Mouse (Mus musculus) myocyte (in vitro differentiated cells): Measurements from ENCODE around the gene Tmem256. TPM values are rescaled to one million over a fixed set of nuclear protein-coding genes. Genes with fewer than 3 reads are reported as not detected.

ENCODE experiments used
- H3K27me3 ChIP-seq: one replicate; pipeline ENCODE4 v1.6.1; 2011; ENCODE audit not compliant: control insufficient read depth, insufficient read depth, insufficient read length
- H3K36me3 ChIP-seq: one replicate; pipeline ENCODE4 v1.6.1; 2011; ENCODE audit not compliant: control insufficient read depth, insufficient read depth
- H3K4me2 ChIP-seq: one replicate; pipeline ENCODE4 v1.6.1; 2011; ENCODE audit warnings: low read depth, control low read depth
- H3K4me3 ChIP-seq: one replicate; pipeline ENCODE4 v1.5.1; 2011; ENCODE audit warnings: mild to moderate bottlenecking, control low read depth, moderate library complexity
- H3K79me2 ChIP-seq: one replicate; pipeline ENCODE4 v1.6.1; 2011; ENCODE audit not compliant: control insufficient read depth, insufficient read depth
- H3ac ChIP-seq: one replicate; pipeline ENCODE4 v1.6.1; 2011; ENCODE audit not compliant: control insufficient read depth, insufficient read length
- CEBPB ChIP-seq: IDR thresholded peaks from 2 replicates; pipeline ENCODE4 v1.6.1; 2011; ENCODE audit warnings: mild to moderate bottlenecking, moderate library complexity; ENCODE audit not compliant: poor library complexity, insufficient read depth, severe bottlenecking
- E2F4 ChIP-seq: IDR thresholded peaks from one replicate; pipeline ENCODE4 v1.6.1; 2011; ENCODE audit warnings: mild to moderate bottlenecking, control low read depth, moderate library complexity; ENCODE audit not compliant: insufficient read depth
- MAX ChIP-seq: IDR thresholded peaks from one replicate; pipeline ENCODE4 v1.6.1; 2011; ENCODE audit warnings: low read depth, mild to moderate bottlenecking, control low read depth
- MYOD1 ChIP-seq, 3 experiments: IDR thresholded peaks; one replicate each; pipeline ENCODE4 v1.6.1; 2011; ENCODE audit warnings: control low read depth in 2 of 3, low read depth in 2 of 3, mild to moderate bottlenecking in 2 of 3, moderate library complexity in 1 of 3; ENCODE audit not compliant: insufficient read length in 2 of 3, control insufficient read depth in 1 of 3
- MYOG ChIP-seq, 3 experiments: IDR thresholded peaks; one replicate each; pipeline ENCODE4 v1.6.1; 2011; ENCODE audit warnings: control low read depth in 2 of 3, low read depth in 2 of 3, mild to moderate bottlenecking in 2 of 3; ENCODE audit not compliant: insufficient read length in 2 of 3, control insufficient read depth in 1 of 3, insufficient read depth in 1 of 3
- POLR2A ChIP-seq: IDR thresholded peaks from one replicate; pipeline ENCODE4 v1.6.1; 2011; ENCODE audit warnings: low read depth, mild to moderate bottlenecking, control low read depth, moderate library complexity; ENCODE audit not compliant: insufficient read length
- POLR2AphosphoS2 ChIP-seq: IDR thresholded peaks from one replicate; pipeline ENCODE4 v1.6.1; 2011; ENCODE audit warnings: low read depth, control low read depth; ENCODE audit not compliant: insufficient read length
- REST ChIP-seq: IDR thresholded peaks from one replicate; pipeline ENCODE4 v1.6.1; 2011; ENCODE audit warnings: mild to moderate bottlenecking, control low read depth, moderate library complexity; ENCODE audit not compliant: insufficient read depth, insufficient read length
- SRF ChIP-seq: IDR thresholded peaks from one replicate; pipeline ENCODE4 v1.6.1; 2011; ENCODE audit warnings: low read depth; ENCODE audit not compliant: control insufficient read depth, insufficient read length
- TCF12 ChIP-seq: IDR thresholded peaks from one replicate; pipeline ENCODE4 v1.6.1; 2011; ENCODE audit warnings: mild to moderate bottlenecking, control low read depth; ENCODE audit not compliant: poor library complexity, insufficient read depth, severe bottlenecking
- TCF3 ChIP-seq: IDR thresholded peaks from one replicate; pipeline ENCODE4 v1.6.1; 2011; ENCODE audit warnings: low read depth, control low read depth; ENCODE audit not compliant: insufficient read length
- USF1 ChIP-seq: IDR thresholded peaks from one replicate; pipeline ENCODE4 v1.6.1; 2011; ENCODE audit warnings: low read depth, mild to moderate bottlenecking, control low read depth, moderate library complexity
- polyA plus RNA-seq: library from polyadenylated mRNA; unstranded; fragments of >200 nt; fragmentation: generic; extraction: Trizol; gene quantifications from one replicate; pipeline ENCODE4 v1.2.1, GENCODE M21; 2012; ENCODE audit warnings: missing spikeins

The Tmem256 gene
- polyA plus RNA-seq, 1 experiment = 259 TPM

DNA sequence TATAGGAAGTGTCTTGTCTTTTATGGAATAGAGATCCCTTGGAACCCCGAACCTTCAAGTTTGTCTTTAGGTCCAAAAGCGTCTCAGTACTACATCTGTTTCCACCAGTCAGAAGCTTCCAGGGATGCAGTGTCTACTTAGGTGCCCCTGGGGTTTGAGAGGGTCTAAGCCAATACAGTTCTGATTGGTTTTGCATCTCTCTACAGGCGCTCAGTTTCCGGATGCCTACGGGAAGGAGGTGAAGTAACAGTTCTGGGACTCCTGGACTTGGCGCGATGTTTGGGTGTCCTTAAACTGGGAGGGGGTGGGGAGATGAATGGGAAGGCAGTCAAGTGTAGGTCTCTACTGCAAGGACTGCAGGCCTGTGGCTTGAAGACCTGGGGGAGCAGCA lies 395 bp downstream of the Tmem256 start:
- Histone ChIP-seq H3K79me2 (no peaks in the 10 kb centered on the region), H3K27me3 (no peaks in the 10 kb centered on the region), H3K4me3 (peak overlapping the region; percentile 39), H3ac (peak overlapping the region; percentile 84), H3K4me2 (peak overlapping the region; percentile 85), H3K36me3 (no peaks in the 10 kb centered on the region)
- TF ChIP-seq MYOD1 (IDR thresholded peaks at IDR 0.05; ENCODE audit: control insufficient read depth in 1 of 3, insufficient read length in 2 of 3, low read depth in 2 of 3) (no peak), CEBPB (no peak), TCF3 (no peak), POLR2A (no peak), POLR2AphosphoS2 (no peak), TCF12 (no peak), SRF (no peak), MAX (no peak), REST (no peak), MYOG (IDR thresholded peaks at IDR 0.05; ENCODE audit: control insufficient read depth in 1 of 3, insufficient read depth in 1 of 3, insufficient read length in 2 of 3, low read depth in 2 of 3) (no peak), E2F4 (no peak), USF1 (no peak)

GRCm38 (mm10) chr11:69846198-69846680 lies 7.9 kb downstream of the Tmem256 start, which contains the start of gene Plscr3:
Gene Plscr3 (plus strand): TSS chr11:69846376.
- Histone ChIP-seq H3K79me2 (peaks cover 9% of the 10 kb centered on the region), H3K4me2 (peak within 1 kb of the TSS; percentile 98), H3K36me3 (peaks cover 12% of the 10 kb centered on the region), H3ac (peak within 1 kb of the TSS; percentile 40), H3K4me3 (peak within 1 kb of the TSS; percentile 97), H3K27me3 (no peaks in the 10 kb centered on the region)
- TF ChIP-seq POLR2A (peak; percentile 88), TCF12 (no peak), POLR2AphosphoS2 (peak; percentile 92), MAX (peak; percentile 25)

DNA sequence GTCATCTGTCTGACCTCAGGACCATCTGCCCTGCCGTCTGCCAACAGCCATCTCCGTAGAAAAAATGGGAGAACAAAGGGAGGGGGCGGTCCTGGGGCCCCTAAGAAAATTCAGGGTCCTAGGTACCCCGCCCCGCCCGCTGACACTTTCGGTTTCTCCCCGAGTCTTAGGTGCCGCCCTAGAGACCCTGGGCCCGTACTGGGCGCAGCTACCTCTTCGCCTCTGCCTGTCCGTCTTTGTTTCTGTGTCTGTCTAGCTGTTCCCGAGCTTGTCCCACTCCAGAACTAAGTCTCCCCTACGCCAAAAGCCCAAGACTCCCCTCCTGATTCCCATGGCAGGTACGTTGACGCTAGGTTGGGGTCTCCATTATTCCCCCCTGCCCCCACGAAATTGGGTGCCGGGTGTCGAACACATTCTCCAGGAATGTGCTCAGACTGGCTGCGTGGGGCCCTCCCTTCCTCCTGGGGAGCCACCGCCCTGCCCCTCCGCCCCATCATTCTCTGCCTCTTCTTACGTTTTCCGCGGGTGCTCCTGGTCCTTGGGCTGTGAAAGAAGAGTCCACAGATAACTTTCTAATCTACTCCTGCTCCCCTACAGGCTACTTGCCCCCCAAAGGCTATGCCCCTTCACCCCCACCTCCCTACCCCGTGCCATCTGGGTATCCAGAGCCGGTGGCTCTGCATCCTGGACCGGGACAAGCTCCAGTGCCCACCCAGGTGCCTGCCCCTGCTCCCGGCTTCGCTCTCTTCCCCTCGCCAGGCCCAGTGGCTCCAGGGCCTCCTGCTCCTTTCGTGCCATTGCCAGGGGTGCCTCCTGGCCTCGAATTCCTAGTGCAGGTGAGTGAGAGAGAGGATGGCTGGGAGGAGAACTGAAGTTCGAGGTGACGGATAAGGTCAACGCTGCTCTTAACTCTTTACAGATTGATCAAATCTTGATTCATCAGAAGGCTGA lies 8.7 kb downstream of the Tmem256 start:
- peaks cover 9% of the 10 kb centered on the region for H3K79me2 ChIP-seq
- H3K27me3 ChIP-seq = no peaks in the 10 kb centered on the region
- peaks cover 12% of the 10 kb centered on the region for H3K36me3 ChIP-seq
- H3ac ChIP-seq = peak overlapping the region; percentile 40
- peak overlapping the region; percentile 97 for H3K4me3 ChIP-seq
- peak overlapping the region; percentile 98 for H3K4me2 ChIP-seq
- no peak for TF ChIP-seq REST
- no peak for TF ChIP-seq MYOG (IDR thresholded peaks at IDR 0.05; ENCODE audit: control insufficient read depth in 1 of 3, insufficient read depth in 1 of 3, insufficient read length in 2 of 3, low read depth in 2 of 3)
- TF ChIP-seq CEBPB = no peak
- TF ChIP-seq SRF = no peak
- TF ChIP-seq TCF3 = no peak
- TF ChIP-seq POLR2A = peak; percentile 21
- no peak for TF ChIP-seq MAX
- TF ChIP-seq POLR2AphosphoS2 = no peak

- Histone ChIP-seq H3ac (no peak overlapping the region), H3K4me2 (peak overlapping the region; percentile 98), H3K79me2 (peaks cover 9% of the 10 kb centered on the region), H3K36me3 (peaks cover 12% of the 10 kb centered on the region), H3K4me3 (peak overlapping the region; percentile 97), H3K27me3 (no peaks in the 10 kb centered on the region)
- no peak for TF ChIP-seq MYOG (IDR thresholded peaks at IDR 0.05; ENCODE audit: control insufficient read depth in 1 of 3, insufficient read depth in 1 of 3, insufficient read length in 2 of 3, low read depth in 2 of 3)
- no peak for TF ChIP-seq TCF12
- TF ChIP-seq POLR2AphosphoS2 = no peak
- TF ChIP-seq POLR2A = no peak
- no peak for TF ChIP-seq TCF3
- TF ChIP-seq MAX = no peak
- TF ChIP-seq MYOD1 (IDR thresholded peaks at IDR 0.05; ENCODE audit: control insufficient read depth in 1 of 3, insufficient read length in 2 of 3, low read depth in 2 of 3) = no peak
- no peak for TF ChIP-seq REST
- TF ChIP-seq USF1 = no peak
Observed at GRCm38 (mm10) chr11:69848021-69848420, 9.7 kb downstream of the Tmem256 start.

- Histone ChIP-seq H3ac (no peak overlapping the region), H3K4me2 (no peak overlapping the region), H3K4me3 (no peak overlapping the region), H3K36me3 (peaks cover 12% of the 10 kb centered on the region), H3K79me2 (peaks cover 9% of the 10 kb centered on the region), H3K27me3 (no peaks in the 10 kb centered on the region)
- TF ChIP-seq POLR2AphosphoS2 (no peak), MYOG (IDR thresholded peaks at IDR 0.05; ENCODE audit: control insufficient read depth in 1 of 3, insufficient read depth in 1 of 3, insufficient read length in 2 of 3, low read depth in 2 of 3) (no peak), USF1 (no peak), REST (no peak), CEBPB (no peak), MYOD1 (IDR thresholded peaks at IDR 0.05; ENCODE audit: control insufficient read depth in 1 of 3, insufficient read length in 2 of 3, low read depth in 2 of 3) (no peak)
Observed at GRCm38 (mm10) chr11:69849128-69849527, 10.8 kb downstream of the Tmem256 start.
